Mouse (Mus musculus) spleen, postnatal 14 days (tissue): ENCODE results near the gene Tph1.
"Not testable (repeated sequence)": the region's sequence is repeated elsewhere in the genome, so short reads cannot be mapped to it uniquely, and the experiment has no call there.

ENCODE experiments used
- DNase-seq, 2 experiments: peaks; one replicate each; pipeline ENCODE4 v3.0.0; 2021 to 2022; ENCODE audit warnings: low spot score in 2 of 2

Tph1 gene

DNA sequence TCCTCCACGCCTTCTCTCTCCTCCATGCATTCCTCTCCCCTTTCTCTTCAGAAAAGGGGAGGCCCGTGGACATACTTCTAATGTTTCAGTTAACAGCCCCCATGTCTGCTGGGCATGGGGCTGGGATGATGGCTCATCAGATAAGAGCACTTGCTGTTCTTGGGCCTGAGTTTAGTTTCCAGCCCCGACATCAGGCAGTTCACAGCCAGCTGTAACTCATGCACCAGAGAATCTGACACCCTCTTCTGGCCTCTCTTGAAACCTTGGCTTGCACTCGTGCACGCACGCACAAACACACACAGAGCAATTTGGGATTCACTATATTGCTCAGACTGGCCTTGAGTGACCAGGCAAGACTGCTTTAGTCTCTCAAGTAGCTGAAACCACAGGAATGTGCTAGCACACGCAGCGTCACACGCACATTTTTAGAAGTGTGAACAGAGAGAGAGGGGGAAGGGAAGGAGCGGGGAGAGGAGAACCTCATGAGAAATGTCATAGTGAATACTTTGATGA, at the start of gene Tph1:
TSS of gene Tph1 (minus strand) at position 378 of the 513 bp plus-strand sequence.
- DNase-seq: no peak

DNA sequence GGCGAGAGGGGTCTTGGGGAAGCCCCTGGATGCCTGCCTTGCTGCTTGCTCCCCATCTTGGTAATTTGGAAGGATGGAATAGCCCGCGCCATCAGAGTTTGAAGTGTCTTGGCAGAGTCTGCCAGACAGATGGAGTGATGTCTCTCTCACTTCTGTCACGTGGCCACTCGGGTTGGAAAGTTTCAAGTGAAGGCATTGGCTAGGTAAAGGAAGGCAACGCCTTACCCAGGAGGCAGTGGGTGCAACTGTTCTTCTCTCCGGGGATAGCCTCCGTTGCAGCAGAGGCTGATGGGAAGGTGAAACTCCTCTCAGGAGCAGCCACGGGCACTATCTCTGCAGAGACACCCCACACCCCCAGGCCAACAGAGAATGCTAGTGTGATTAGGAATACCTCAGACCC, 48.1 kb upstream of the Tph1 start:
- no peak for DNase-seq

DNA sequence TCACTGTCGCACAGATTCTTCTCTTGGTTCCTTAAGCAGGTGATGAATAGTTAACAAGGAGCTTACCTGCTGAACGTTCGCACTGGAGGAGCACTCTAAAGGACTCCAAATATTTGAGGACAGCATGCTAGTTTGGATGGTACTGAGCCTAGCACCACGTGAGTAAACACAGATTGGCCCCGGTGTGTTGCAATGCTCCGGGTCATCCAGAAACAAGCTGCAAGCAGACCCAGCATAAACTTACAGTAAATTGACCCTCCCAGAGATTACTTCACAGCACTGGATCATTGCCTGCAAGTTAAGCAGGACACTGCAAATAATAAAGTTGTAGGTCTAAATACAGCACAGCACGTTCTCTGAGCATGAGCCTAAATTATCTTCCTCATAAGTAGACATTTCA, 47.2 kb upstream of the Tph1 start:
- no peak for DNase-seq

DNA sequence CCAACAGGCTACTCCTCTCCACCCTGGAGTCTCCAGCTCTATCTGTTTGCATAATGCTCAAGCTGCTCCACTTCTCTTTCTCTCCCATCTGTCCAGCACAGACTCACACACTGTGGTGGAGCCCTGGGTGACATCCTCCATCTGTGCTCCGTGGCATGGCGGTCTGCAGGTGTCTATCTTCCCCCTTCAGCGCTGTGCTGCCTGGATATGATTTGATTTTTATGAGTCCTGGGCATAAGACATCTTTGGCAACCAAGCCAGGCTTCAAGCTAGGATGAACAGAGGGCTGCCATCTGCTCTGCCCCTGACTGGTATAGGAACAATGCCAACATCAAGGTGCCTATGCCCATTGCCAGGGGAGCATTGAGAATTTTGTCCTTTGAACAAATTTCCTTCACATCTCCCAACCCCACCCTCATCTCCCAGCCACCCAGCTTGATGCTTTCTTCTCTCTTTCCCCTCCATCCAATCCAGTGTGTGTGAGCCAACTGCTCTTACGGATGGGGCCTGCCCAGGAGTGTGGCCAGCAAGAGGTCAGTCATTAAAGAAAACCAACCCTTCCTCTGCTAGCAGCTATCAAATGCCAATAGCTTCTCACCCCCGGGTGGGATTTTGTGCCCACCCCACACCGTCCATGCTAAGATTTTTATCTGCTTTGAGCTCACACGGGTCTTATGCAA, 46.4 kb upstream of the Tph1 start:
- DNase-seq: no peak

DNA sequence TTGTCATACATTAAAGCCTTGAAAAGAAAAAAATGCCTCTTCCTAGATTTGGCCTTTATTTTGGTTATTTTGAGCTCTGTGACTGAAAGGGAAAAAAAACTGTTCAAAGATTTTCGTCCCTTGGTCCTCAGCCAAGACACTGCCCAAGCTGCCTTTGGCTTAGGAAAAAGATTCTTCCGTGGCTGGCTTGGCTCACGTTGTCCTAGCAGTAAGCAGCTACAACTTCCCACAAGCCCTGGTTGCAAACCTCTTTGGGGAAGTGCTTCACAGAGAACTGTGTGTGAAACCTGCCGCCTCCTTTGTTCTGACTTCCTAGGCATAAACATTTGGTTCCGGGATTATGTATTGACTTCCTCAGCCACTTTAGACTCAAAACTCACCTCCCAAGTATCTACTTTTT, 44.6 kb upstream of the Tph1 start:
- no peak for DNase-seq

DNA sequence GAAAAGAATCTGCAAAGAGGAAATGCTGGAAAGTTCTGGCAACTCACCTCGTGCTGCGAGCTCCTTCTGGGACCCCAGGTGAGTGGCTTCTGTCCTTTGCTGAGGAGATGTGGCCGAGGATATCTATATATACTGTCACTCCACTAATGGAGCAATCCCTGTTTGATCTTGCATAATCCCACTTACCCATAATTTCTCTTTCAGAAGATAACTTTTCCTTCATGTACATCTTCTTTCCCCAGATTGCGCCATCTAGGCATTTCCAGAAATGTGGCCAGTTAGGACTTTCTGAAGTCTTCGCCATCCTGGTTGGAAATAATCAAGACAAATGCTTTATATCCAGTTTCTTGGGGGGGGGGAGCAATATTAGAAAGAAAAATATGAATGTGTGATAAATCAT, 43.3 kb upstream of the Tph1 start, which contains the start of gene Saa3:
TSS of gene Saa3 (minus strand) at position 101 of the 400 bp plus-strand sequence.
- DNase-seq: no peak

DNA sequence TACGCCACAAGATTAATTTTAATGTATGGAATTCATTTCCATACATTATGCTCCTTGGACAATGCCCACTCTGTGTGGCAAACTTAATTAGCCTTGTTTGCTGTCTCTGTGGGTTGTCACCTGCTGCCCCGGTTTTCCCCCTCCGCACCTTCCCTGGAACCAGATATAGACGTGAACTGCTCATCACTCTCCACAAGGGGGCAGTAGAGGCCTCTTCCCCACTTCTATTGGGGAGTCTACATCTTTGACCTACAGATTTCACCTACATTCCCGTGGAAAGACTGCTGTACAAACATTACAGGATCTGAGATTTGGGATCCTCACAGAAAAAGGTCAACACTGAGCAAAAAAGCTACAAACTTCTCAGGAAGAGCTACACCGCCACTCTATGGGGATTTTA, 42.2 kb upstream of the Tph1 start:
- peak; percentile 15 to 60 for DNase-seq

DNA sequence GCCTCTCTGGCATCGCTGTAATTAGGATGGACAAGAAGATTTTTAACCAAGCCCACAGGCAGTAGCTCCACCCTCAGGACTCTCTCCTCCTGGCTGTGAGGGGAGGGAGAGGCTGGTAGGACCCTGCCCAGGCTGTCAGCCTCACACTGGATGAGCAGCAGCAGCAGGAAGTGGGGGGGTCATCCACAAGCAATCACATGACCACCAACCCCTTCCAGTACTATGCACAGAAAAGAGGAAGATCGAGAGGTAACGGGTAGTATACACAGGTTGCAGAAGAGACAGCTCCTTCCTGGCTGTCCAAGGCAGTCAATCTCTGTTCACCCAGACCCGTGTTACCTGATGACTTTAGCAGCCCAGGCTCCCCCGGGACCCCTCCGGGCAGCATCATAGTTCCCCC, 39.9 kb upstream of the Tph1 start:
- DNase-seq: no peak

DNA sequence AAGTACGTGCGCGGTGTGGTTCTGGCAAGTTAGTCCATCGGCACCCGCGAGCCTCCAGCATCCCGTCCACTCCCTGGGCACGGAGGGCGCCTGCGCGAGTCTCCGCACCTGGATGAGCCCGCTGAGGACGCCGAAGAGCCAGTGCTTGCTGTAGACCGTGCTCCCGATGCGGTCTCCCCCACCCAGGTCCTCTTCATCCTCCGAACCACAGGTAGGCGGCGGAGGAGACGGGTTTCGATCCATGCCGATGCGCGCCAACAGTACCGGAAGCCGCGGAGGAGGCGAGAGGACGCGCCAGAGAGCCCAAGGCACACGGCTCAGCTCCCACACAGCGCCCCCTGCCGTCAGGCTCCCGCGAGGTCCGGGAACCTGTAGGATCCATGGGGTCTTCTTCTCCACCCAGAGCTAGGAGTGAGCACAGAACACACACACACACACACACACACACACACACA, 38.1 kb upstream of the Tph1 start, which contains the start of gene Saal1:
TSS of gene Saal1 (minus strand) at position 291 of the 455 bp plus-strand sequence.
- peak; percentile 69 to 84 for DNase-seq

DNA sequence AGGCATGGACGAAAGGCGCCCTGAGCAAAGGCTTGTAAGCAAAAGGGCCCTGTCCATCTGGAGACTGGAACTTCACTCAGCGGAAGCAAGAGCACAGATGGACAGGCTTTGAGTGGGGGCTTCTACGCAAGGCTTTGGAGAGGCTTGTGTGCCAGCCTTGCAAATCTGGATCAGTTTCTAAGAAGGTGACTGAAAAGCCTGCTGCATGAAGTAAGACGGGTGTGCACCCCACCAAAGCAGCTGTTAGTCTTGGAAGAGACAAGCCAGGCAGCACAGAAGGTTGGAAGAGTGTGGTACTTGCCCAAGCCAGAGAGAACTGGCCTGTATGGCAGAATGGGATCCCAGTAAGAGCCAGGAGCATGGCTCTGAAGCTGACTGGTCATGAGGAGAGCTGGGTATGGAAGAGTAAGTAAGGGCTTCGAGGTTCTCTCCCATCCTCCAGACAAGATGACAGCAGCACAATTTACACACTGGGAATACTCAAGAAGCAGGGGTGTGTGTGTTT, 28.2 kb upstream of the Tph1 start:
- DNase-seq: no peak

DNA sequence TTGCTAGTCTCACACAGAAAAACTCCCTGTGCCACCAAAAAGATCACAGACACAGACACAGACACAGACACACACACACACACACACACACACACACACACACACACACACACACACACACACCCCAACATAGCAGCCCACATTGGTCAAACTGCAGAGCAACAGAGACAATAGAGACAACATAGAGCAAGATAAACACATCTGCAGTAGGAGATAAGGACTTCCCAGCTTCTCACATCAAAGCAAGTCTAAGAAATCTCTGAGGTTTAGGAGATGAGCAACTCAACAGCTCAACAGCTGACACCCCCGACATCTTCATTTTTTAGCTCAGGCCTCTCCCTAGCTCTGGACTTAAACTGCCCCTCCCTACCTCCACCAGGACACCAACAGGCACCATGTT, 24.4 kb upstream of the Tph1 start:
- DNase-seq: no peak

DNA sequence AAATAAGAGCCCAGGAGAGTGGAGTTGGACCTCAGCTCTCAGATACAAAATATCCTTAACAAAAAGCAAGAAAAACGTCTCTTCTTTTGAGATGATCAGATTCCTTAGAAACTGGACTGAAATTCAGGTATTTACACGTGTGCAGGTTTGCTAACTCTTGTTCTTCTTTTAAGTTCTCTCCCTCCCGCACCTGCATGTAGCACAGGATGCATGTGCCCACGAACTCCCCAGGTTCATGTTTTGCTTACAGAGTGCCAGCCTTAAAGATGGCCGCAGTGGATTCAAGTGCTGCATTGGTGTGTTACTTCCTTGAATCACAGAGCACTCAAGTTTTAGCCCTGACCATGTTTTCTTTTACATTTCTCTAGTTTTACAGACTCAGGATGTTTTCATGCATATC, 14.5 kb upstream of the Tph1 start:
- peak in 1 of 2 experiments; percentile 17 for DNase-seq

DNA sequence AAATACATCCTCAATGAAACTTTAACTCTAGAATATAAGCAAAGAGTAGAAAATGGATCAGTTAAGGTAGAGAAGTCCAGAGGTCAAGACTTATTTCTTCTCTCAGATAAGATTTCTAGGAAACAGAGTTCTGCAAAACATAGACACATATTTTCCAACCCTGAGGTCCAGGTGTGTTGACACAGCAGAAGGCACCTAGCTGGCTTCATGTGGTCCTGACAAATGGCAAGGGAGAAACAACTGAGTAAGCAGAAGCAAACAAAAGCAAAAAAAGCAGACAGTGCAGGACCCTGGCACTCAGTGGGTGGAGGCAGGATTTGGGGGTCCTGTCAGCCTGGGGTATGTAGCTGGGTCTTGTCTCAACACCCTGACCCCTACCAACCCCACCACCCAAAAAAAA, 8.4 kb upstream of the Tph1 start:
- no peak for DNase-seq

DNA sequence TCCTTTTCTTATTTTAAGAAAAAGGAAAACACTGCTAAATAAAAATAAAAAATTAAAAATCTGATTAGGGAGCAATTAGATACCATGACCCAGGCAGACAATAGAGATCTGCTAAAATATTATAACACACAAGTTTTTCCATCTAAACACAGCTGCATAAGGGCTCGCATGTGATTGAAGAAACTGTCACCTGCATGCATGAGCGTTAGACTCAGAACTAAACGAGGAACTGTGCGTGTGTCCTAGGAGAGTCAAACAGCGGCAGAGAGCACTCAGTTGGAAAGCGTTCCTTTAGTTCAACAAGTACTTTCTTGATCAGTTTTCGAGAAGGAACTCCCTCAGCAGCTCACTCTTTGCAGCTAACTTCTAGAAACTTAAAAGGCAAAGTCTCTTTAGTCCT, 6.7 kb upstream of the Tph1 start:
- DNase-seq: not testable (repeated sequence)

DNA sequence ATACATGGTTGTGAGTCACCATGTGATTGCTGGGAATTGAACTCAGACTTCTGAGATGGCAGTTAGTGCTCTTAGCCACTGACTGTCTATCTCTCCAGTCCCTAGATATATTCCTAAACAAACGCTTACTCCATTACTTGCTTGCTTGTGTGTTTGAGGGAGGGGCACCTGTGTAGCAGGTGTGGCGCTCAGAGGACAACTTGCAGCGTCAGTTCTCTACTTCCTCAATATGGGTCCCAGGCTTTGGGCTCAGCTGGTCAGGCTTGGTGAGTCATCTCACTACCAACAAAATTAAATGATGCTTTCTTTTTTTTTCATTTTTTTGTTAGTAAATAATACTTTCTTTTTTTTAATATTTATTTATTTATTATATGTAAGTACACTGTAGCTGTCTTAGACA, 6.1 kb upstream of the Tph1 start:
- no peak for DNase-seq

DNA sequence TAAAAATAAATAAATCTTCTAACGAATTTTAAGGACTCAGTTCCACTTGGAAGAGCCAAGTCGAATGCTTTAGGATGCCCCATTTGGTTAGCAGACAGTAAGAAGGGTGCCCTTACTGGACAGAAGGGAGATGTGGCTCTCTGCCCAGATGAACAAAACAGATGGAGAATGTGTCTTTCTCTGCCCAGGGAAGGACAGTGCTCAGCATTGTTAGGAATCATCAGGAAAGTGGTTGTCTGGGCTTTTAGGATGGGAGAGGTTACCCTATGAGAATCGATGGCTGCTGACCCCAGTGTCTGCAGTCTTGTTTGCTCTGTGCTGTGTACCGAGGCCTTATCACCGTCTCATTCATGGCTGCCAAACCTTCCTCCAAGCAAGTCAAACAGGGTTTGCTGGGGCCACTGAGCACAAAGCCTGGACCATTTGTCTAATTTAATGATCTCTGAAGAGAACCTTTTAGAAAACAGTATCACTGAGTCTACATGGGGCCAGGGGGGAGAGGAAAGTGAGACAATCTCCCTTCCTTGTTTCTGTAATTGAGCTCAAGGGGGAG, 4.5 kb upstream of the Tph1 start:
- no peak for DNase-seq

DNA sequence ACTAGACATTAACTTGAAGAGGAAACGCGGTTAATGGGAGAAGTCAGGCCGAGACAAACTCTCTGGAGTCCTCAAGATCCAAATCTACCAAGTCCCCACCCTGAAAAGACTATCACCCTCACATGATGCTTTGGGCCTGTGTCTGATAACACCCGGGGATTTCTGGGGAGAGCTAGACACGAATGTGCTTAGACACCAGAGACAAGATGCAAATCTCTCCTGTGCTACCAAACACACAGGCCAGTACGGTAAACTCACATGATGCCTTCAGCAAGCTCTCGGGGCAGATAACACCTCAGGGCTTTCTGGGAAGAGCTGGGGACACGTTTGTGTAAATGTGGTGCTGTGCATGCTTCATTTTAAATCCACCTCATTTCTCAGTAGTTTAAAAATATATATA, 3.5 kb upstream of the Tph1 start:
- no peak for DNase-seq

DNA sequence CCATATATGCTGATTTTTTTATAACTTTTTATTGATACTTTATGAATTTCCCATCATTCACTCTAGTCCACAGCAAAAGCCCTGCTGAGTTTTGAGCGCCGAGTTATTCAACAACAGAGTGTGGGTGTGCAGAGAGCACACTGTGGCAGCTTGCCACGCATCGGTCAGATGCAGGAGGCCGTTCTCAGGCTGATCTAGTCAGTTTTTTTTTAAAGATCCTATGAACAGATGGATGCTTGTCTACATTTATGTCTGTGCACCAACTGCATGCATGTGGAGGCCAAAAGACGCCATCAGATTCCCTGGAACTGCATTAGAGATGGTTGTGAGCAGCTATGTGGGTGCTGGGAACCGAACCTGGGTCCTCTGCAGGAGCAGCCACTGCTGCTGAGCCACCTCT, 2.7 kb upstream of the Tph1 start:
- DNase-seq: no peak

DNA sequence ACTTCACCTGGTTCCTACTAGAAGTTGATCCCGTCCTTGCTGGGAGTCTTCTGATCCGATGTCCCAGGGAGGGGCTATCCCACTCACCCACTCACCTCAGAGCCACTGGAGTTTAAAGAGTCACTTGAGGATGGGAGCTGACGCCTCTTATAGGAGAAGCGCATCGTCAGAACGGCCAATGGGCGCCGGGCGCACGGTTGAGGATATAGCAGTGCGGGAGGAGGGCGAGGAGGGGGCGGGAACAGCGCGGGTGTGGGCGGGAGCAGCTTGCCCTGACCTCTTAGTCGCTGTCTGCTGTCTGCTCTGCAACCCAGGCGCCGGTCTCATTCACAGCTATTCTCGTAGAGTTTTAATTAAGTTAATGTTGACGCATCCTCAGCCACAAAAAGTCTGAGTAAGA, 5.1 kb downstream of the Tph1 start:
- no peak for DNase-seq

DNA sequence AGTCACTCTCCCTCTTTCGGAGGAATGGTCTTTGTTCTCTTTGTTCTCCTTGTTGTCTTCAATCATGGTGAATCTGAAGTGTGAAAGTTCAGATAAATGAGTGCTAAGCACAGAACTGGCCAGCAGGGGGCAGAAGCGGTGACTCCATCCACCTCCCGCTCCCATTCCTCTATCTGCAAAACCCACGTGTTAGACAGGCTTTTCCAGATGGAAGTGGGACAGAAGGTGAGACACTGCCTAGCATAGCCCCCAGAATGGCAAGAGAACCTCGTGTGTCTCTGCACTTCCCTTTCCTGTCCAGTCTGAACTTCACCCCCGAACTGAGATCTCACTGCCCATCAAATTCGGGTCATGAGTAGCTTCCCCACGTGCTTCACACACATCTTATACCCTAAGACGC, 7.1 kb downstream of the Tph1 start:
- peak in 1 of 2 experiments; percentile 6 for DNase-seq

DNA sequence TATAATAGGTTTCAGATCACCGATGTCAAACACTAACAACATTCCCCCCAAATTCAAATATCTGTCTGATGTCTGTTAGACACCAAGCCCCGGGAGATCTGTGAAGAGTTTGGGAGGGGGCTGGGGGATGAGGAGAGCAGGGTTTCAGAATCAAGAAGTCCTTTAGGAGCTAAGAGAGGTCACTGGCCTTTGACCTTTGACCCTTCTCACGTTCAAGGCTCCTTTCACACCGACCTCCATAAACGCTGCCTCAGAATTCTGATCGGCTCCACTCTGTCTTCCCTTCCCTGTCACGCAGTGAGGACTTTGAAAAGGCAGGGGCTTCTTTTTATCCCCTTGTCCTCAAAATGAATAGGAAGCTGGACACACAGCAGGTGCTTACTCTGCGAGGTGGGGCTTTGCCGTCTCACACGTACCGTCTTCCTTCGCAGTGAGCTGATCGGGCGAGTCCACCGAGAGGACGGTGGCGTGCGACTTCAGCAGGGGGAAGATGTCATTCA, 10.7 kb downstream of the Tph1 start:
- no peak for DNase-seq

DNA sequence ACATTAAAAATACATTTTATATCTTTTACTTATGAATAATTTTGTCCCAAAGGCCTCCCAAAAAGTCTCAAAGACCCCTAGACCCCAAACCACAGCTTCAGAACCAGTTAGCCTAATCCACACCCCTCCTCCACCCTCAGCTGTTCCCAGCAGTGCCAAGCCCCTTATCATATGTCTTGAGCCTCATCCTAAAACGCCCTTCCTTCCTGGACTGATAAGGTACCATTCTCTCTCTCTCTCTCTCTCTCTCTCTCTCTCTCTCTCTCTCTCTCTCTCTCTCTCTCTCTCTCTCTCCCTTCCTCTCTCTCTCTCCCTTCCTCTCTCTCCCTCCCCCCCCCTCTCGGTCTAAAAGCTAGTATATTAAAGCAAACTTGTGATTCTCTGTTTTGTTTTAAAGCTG, 20.1 kb downstream of the Tph1 start:
- no peak for DNase-seq

DNA sequence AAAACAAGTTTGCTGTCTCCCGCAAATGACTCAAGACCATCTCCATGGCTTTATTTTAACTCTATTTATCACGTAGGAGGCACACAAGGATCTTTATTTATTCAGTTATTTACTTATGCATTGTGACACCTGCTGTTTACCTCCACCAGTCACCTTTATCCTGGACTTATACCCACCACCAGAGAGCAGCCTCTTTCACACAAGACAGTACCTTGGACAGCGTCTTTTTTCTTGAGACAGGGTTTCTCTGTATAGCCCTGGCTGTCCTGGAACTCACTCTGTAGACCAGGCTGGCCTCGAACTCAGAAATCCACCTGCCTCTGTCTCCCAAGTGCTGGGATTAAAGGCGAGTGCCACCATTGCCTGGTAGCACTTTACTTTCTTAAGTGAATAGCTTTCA, 22.1 kb downstream of the Tph1 start:
- not testable (repeated sequence) for DNase-seq
